Mouse (Mus musculus) retina, postnatal 7 days (tissue): Measurements from ENCODE around the gene Cd82.
A peak's percentile ranks its signal among the peaks of the same experiment; 100 is the strongest.

Experiments
- DNase-seq: peaks from one replicate; pipeline ENCODE4 v3.0.0-alpha.2; 2012; ENCODE audit warnings: low read depth, low spot score

The Cd82 gene

DNA sequence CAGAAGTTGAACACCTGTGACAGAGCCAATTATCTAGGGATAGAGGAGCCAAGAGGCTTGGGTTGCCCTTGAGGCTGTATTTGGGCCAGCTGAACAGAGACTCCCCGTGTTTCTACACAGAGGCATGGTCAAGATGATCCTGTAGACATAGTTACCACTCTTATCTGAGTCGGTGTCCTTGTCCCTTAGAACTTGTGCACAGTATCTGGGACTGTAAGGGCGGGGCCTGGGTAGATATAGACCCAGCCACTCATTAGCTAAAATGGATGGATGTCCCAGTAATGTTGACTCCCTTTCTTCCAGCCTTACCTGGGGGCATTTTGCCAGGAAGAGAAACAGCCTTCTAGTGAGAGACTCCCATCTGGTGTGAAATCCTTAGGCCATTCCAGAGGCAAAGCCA, 3.4 kb upstream of the Cd82 start:
- no peak for DNase-seq

GRCm38 (mm10) chr2:93461869-93462714, 848 bp downstream of the Cd82 start:
- peak; percentile 85 for DNase-seq

GRCm38 (mm10) chr2:93460786-93461469, 2.0 kb downstream of the Cd82 start:
- DNase-seq = no peak

- DNase-seq = no peak
Measured at GRCm38 (mm10) chr2:93459208-93459920, 3.6 kb downstream of the Cd82 start.

- no peak for DNase-seq
Measured at GRCm38 (mm10) chr2:93458332-93459207, 4.4 kb downstream of the Cd82 start.

DNA sequence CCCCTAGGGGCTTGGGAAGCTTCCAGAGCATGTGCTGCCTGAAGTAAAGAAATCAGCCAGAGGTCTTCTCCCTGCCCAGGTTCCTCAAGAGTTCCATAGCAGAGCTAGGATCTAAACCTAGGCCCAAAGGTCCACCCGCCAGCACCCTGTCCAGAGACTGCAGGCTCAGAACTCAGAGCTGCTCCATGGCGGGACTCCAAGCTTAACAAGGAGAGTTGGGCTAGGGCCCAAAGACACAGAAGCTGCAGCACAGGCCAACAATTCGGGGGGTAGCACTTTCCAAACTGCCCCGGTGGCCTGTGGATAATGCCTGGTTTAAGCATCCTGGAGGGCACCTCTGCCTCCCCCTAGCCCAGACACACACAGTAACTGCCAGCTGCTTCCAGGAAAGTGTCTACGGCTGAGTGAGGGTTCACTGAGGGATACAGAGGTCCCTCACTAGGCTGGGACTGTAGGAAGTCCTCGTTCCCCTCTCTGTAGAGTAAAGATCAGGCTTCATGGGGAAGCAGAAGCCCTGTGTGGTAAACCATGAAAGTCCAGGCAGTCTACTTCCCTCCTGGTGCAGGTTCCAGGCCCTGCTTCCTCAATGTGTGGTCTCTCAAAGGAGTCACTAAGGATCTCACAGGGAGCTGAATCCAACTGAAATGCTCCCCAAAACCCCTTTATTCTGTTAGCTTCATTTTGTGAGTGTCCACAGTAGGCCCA, 5.4 kb downstream of the Cd82 start:
- no peak for DNase-seq

- no peak for DNase-seq
Measured at GRCm38 (mm10) chr2:93456140-93456539, 6.8 kb downstream of the Cd82 start.

GRCm38 (mm10) chr2:93454817-93455591, 7.9 kb downstream of the Cd82 start:
- DNase-seq = no peak

GRCm38 (mm10) chr2:93454334-93454733, 8.6 kb downstream of the Cd82 start:
- no peak for DNase-seq

GRCm38 (mm10) chr2:93453046-93453445, 9.9 kb downstream of the Cd82 start:
- DNase-seq = no peak

- DNase-seq = no peak
Measured at GRCm38 (mm10) chr2:93452506-93452905, 10.4 kb downstream of the Cd82 start.

DNA sequence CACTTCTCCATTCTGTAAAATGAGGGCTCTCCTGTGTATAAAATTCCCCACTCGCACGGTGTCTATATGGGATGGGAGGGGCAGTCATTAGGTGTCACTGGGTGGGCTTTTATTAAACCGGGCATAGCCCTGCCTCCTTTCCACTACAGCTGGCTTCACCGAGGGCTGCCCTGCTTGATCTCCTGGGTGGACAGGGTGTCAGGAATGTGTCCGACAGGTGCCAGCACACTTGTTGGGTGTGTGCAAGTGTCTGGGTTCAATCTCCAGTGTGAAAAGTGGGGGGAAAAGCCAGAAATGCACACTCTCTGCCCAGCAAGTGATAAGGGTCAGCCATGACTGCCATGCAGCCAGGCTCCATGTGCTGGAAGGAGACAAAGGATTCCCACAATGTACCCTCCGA, 10.9 kb downstream of the Cd82 start:
- no peak for DNase-seq

GRCm38 (mm10) chr2:93451219-93451938, 11.6 kb downstream of the Cd82 start:
- DNase-seq = no peak

DNA sequence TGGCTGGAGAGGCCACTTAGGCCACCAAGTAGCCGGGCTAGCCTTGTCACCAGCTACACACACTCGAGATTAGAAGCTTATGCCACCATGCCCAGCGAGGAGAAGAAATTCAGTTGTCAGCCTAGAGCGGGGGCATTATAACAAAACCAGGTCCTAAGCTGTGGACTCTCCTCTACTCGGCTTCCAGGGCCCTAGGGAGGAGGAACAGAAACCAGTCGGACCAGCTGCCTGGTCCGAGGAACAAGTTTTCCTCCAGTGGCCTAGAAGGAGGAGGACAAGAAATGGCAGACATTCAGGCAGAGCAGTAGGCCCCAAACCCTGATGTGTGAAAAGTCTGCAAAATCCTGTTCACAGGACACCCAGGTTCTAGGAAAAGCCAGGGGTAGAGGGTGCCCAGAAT, 12.2 kb downstream of the Cd82 start:
- DNase-seq = no peak

GRCm38 (mm10) chr2:93449657-93450056, 13.3 kb downstream of the Cd82 start:
- no peak for DNase-seq

DNA sequence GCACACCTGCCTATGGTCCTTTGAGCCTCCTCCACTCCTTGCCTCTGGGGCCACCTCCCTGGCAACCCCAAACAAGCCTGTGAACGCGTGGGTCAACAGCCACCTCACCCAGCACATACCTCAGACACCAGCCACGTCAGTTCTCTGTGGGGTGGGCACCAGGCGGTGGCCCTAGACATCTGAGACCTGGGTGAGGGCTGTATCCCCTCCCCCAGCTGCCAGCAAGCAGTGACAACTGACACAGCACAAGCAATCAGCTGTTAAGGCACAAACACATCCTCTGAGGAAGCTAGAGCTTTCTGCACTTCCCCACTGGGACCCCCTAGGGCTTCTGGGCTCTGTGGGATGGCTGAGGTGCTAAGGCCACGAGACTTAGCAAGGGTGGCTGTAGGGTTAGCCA, 14.2 kb downstream of the Cd82 start:
- DNase-seq = no peak

DNA sequence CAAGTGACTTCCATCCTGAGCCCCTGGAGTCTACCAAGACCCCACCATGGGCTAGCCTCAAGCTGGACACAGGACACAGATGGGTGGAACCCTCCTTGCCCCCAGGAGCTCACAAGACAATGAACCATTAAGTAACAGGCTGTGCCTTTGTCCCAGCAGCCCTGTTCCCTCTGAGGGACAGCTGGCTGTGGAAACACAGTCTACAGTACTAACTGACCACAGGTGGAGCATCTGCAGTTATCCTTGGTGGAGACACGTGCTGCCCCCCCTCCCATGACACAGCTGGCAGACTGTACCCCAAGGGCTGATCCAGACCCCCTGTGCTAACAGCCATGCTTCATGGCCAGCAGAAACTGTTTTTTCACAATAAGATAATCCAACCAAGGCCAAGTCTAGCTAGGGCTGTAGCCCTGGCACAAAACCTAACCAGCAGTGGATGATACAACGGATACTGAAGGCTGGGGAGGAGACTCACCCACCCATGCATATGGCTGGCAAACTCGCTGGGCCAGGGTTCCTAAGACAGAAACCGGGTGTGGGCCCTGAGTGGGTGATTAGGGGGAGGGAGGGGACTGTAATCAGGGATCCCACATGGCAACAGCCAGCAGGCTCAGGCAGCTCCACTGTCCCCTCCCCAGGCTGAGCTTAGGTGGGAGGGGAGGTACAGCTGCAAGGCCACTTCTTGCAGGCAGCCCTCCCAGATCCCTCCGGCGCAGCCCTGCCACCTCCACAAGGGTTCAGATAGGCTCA, 15.3 kb downstream of the Cd82 start:
- DNase-seq = no peak

DNA sequence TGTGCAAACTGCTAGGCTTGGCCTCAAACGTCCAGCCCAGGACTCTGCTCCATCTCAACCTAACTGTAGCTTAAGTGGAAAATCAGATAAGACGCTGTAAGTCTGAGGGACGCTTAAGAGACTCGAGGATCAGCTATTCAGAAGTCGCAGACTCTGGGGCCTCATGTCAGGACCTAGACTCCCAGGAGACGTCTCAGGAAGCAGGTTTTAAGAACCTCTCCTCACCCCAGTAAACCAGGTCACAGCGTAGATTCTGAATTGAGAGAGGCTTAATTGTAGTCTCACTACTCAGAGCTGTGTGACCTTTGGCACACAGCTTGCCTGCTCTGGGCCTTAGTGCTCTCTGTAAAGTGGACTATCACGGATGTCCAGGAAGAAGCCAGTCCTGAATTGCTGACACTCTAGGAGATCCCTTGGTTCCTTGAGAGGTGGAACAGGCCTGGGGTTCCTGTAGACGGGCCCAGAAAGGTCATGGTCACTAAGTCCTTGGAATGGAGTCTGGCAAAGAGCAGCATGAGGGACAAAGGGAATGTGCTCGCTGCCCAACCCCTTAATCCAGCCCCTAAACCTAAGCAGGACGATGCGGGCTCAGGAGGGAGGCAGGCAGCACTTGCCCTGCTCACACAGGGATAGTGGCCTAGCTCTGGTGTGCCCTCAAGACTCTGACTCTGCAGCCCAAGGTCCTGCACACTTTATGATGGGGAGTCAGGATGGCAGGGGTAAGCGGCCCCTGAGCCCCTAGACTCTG, 16.2 kb downstream of the Cd82 start:
- no peak for DNase-seq
